Mouse (Mus musculus) hindbrain, embryonic 14.5 days (tissue): ENCODE results near the gene Tdrd1. TPM values are rescaled to one million over a fixed set of nuclear protein-coding genes. Genes with fewer than 3 reads are reported as not detected.
A peak's percentile ranks its signal among the peaks of the same experiment; 100 is the strongest.

ENCODE experiments used
- ATAC-seq: fragments of 200-750 bp; cut with Nextera tagmentation; 2 replicates; pipeline ENCODE4 v1.8.0; 2017; ENCODE audit warnings: moderate number of reproducible peaks, mild to moderate bottlenecking, moderate TSS enrichment, moderate library complexity; ENCODE audit not compliant: low FRiP score
- DNase-seq: peaks from one replicate; pipeline ENCODE4 v3.0.0-alpha.2; 2015; ENCODE audit warnings: low spot score
- H3K27ac ChIP-seq: fragments of 300-500 bp; sonication (generic); 2 replicates; pipeline ENCODE4 v1.5.1; 2014; ENCODE audit warnings: mild to moderate bottlenecking, moderate library complexity
- H3K27me3 ChIP-seq: fragments of 300-500 bp; sonication (generic); 2 replicates; pipeline ENCODE4 v1.6.1; 2014; ENCODE audit warnings: mild to moderate bottlenecking, low read length, mixed read lengths; ENCODE audit not compliant: control insufficient read depth, insufficient read depth
- H3K36me3 ChIP-seq: fragments of 300-500 bp; sonication (generic); replicated peaks from 2 replicates; pipeline ENCODE4 v1.6.1; 2014; ENCODE audit not compliant: control insufficient read depth, insufficient read depth
- H3K4me1 ChIP-seq: fragments of 300-500 bp; sonication (generic); replicated peaks from 2 replicates; pipeline ENCODE4 v1.6.1; 2014; ENCODE audit warnings: antibody characterized with exemption, low read length, mixed read lengths; ENCODE audit not compliant: control insufficient read depth, insufficient read depth
- H3K4me2 ChIP-seq: fragments of 300-500 bp; sonication (generic); replicated peaks from 2 replicates; pipeline ENCODE4 v1.6.1; 2014; ENCODE audit warnings: mild to moderate bottlenecking, moderate library complexity
- H3K4me3 ChIP-seq: fragments of 300-500 bp; sonication (generic); replicated peaks from 2 replicates; pipeline ENCODE4 v1.5.1; 2014; ENCODE audit warnings: mild to moderate bottlenecking, low read length
- H3K9ac ChIP-seq: fragments of 300-500 bp; sonication (generic); 2 replicates; pipeline ENCODE4 v1.6.1; 2014
- H3K9me3 ChIP-seq: fragments of 300-500 bp; sonication (generic); 2 replicates; pipeline ENCODE4 v1.6.1; 2016; ENCODE audit warnings: low read length; ENCODE audit not compliant: control insufficient read depth
- WGBS: fragments of 180-500 bp; shearing (Covaris S2); extraction: QIAGEN DNeasy Blood & Tissue Kit; methylation state at CpG from one replicate; pipeline ENCODE4 v1.1.7; 2014; 5-methylcytosine and 5-hydroxymethylcytosine counted together
- polyA plus RNA-seq: library from polyadenylated mRNA; unstranded; fragments of >200 nt; fragmentation: Nextera tagmentation; extraction: Ambion mirVana; gene quantifications from 2 replicates; pipeline ENCODE4 v1.2.1, GENCODE M21; 2014

Tdrd1 gene
- polyA plus RNA-seq, 1 experiment from 2014 or later: 1.3 TPM

DNA sequence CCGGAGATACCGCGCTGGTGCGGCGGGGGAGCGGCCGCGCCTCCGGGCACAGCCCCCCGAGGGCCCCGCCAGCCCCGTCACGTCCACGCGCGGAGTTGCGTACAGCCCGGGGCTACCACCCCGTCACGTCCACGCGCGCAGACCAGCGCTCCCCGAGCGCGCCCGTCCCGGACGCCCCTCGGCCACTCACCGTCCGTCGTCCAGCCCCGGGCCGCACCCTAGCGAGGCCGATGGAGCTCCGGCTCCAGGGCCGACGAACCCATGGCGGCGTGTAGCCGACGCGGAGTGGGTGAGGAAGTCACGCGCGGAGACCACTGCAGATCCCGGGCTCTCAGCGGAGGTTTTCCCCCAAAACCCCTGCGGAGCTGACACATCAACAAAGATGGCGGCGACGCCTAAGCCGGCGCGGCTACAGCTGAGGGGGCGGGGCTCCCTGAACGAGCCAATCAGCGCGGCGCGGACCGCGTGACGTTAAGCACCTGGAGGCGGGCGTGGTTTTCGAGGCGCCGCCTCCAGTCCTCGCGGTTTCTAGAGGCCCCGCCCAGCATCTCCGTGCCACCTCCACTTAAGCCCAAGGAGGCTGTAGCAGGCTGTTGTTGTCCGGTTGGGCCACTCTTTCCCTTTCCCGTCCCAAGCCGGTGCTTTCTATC, 4.1 kb upstream of the Tdrd1 start, which contains the start of gene Ccdc186:
TSS of gene Ccdc186 (minus strand) at position 393 of the 650 bp plus-strand sequence.
- Histone ChIP-seq H3K4me3 (peak within 1 kb of the TSS; percentile 94), H3K9ac (peak within 1 kb of the TSS; percentile 94), H3K27me3 (no peaks in the 10 kb centered on the region), H3K9me3 (no peaks in the 10 kb centered on the region), H3K4me1 (peaks cover 30% of the 10 kb centered on the region), H3K36me3 (no peaks in the 10 kb centered on the region), H3K27ac (peak within 1 kb of the TSS; percentile 89), H3K4me2 (peak within 1 kb of the TSS; percentile 87)
- DNase-seq (peak; percentile 98), ATAC-seq (peak; percentile 98)
- WGBS: under 1% methylated on average over 77 of the region's 79 CpGs

- 19% methylated on average over 10 of the region's 10 CpGs for WGBS
Observed at GRCm38 (mm10) chr19:56822448-56822836, 3.6 kb upstream of the Tdrd1 start.

GRCm38 (mm10) chr19:56828305-56828704, 2.3 kb downstream of the Tdrd1 start:
- Histone ChIP-seq H3K9ac (no peak overlapping the region), H3K27ac (no peak overlapping the region), H3K4me1 (no peaks in the 10 kb centered on the region), H3K4me2 (no peak overlapping the region), H3K27me3 (no peaks in the 10 kb centered on the region), H3K36me3 (no peaks in the 10 kb centered on the region), H3K9me3 (no peaks in the 10 kb centered on the region), H3K4me3 (no peak overlapping the region)
- 78% methylated on average over 11 of the region's 11 CpGs for WGBS
- ATAC-seq (no peak), DNase-seq (no peak)

More at GRCm38 (mm10) chr19:56822448-56822836, 3.6 kb upstream of the Tdrd1 start:
- Histone ChIP-seq H3K4me1 (peaks cover 25% of the 10 kb centered on the region), H3K9me3 (no peaks in the 10 kb centered on the region), H3K27ac (no peak overlapping the region), H3K36me3 (no peaks in the 10 kb centered on the region), H3K9ac (peak overlapping the region; percentile 94), H3K27me3 (no peaks in the 10 kb centered on the region), H3K4me3 (peak overlapping the region; percentile 94), H3K4me2 (peak overlapping the region; percentile 87)
- ATAC-seq (peak; percentile 47), DNase-seq (no peak)

DNA sequence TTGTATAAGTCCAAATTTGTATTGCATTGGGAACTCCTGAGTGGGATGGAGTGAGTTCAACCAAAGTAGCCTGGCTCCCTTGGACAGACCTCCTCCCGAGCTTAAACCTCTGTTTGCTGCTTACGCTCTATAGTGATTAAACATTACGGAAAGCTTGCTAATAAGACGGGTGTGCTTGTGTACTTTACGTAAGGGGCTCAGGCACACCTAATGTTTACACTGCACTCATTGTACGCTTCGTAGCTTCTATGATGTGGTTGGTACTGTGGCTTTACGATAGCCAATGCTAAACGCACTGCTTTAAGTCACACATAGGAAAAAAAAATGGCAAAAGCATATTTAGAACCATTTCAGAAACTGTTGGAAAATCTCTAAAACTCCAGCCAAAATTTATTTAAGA, 3.3 kb downstream of the Tdrd1 start:
- Histone ChIP-seq H3K27ac (no peak overlapping the region), H3K4me1 (no peaks in the 10 kb centered on the region), H3K4me2 (no peak overlapping the region), H3K27me3 (no peaks in the 10 kb centered on the region), H3K4me3 (no peak overlapping the region), H3K9ac (no peak overlapping the region), H3K36me3 (no peaks in the 10 kb centered on the region), H3K9me3 (no peaks in the 10 kb centered on the region)
- DNase-seq (no peak), ATAC-seq (no peak)
- WGBS: 90% methylated on average over 9 of the region's 9 CpGs

DNA sequence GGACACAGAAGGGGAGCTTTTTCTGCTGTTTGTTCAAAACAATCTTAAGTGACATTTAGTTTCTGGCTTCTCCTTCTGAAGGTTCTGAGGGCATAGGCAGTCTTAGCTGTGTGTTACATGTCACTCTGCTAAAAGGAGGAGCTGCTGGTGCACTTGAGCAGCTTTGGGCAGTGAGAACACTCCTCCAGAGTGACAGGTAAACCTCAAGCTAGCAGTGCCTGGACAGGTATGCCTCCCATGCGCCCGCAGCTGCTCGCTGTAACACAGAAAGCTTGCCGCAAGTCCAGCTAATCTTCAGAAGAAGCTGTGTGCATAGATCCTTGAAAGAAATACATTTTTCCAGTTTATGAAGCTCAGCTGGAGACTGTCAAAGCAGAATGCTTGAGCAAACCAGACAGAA, 4.2 kb downstream of the Tdrd1 start:
- Histone ChIP-seq H3K4me2 (no peak overlapping the region), H3K36me3 (no peaks in the 10 kb centered on the region), H3K4me1 (no peaks in the 10 kb centered on the region), H3K9ac (no peak overlapping the region), H3K27me3 (no peaks in the 10 kb centered on the region), H3K4me3 (no peak overlapping the region), H3K9me3 (no peaks in the 10 kb centered on the region), H3K27ac (no peak overlapping the region)
- WGBS: 84% methylated on average over 4 of the region's 4 CpGs
- ATAC-seq (no peak), DNase-seq (no peak)

DNA sequence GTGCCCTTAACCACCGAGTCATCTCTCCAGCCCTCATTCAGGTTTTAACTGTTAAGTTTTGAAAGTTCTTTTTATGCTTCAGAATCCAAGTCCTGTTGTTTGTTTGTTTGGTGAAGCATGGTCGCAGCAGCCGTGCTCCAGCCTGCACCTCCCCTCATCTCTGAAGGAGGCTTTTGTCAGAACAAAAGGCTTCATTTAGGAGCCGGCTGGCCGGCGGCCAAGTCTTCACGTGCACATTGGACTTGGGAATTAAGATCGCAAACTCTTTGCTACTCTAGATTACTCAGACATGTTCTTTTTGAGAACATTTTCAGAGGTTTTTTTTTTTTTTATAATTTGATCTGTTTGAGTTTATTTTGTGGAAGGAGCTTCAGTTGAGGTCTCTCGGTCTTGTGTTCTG, 9.3 kb downstream of the Tdrd1 start:
- no peaks in the 10 kb centered on the region for H3K36me3 ChIP-seq
- no peak overlapping the region for H3K4me3 ChIP-seq
- no peaks in the 10 kb centered on the region for H3K27me3 ChIP-seq
- peak; percentile 65 for DNase-seq
- no peaks in the 10 kb centered on the region for H3K9me3 ChIP-seq
- ATAC-seq: no peak
- 37% methylated on average over 9 of the region's 9 CpGs for whole genome bisulfite sequencing
- no peaks in the 10 kb centered on the region for H3K4me1 ChIP-seq
- H3K9ac ChIP-seq: no peak overlapping the region
- no peak overlapping the region for H3K4me2 ChIP-seq
- no peak overlapping the region for H3K27ac ChIP-seq

- no peaks in the 10 kb centered on the region for H3K4me1 ChIP-seq
- H3K9ac ChIP-seq: no peak overlapping the region
- H3K4me3 ChIP-seq: no peak overlapping the region
- no peaks in the 10 kb centered on the region for H3K27me3 ChIP-seq
- no peaks in the 10 kb centered on the region for H3K36me3 ChIP-seq
- no peaks in the 10 kb centered on the region for H3K9me3 ChIP-seq
- ATAC-seq (no peak), DNase-seq (no peak)
- 67% methylated on average over 17 of the region's 17 CpGs for WGBS
- no peak overlapping the region for H3K27ac ChIP-seq
- H3K4me2 ChIP-seq: no peak overlapping the region
Observed at GRCm38 (mm10) chr19:56838942-56839706, 13.1 kb downstream of the Tdrd1 start.

DNA sequence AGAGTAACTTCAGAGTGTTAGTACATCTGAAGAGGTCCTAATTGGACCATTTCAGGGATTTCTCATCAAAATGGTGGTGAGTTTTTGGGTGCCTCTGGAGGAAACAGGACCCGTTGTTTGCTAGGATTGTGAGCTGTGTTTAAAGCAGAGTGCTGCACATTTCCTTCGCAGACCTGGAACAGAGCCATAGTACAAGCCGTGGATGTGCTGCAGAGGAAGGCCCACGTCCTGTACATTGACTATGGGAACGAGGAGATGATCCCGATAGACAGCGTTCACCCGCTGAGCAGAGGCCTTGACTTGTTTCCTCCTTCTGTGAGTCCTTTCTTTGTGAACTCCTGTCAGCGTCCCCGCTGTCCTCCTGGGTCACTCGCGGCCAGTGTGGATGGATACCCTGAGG, 17.0 kb downstream of the Tdrd1 start:
- 81% methylated on average over 12 of the region's 12 CpGs for WGBS
- no peaks in the 10 kb centered on the region for H3K27me3 ChIP-seq
- no peak overlapping the region for H3K9ac ChIP-seq
- no peaks in the 10 kb centered on the region for H3K9me3 ChIP-seq
- H3K36me3 ChIP-seq: no peaks in the 10 kb centered on the region
- H3K4me2 ChIP-seq: no peak overlapping the region
- no peak for ATAC-seq
- DNase-seq: no peak
- H3K4me3 ChIP-seq: no peak overlapping the region
- no peak overlapping the region for H3K27ac ChIP-seq
- H3K4me1 ChIP-seq: no peaks in the 10 kb centered on the region

GRCm38 (mm10) chr19:56852590-56852989, 26.6 kb downstream of the Tdrd1 start:
- H3K27me3 ChIP-seq: no peaks in the 10 kb centered on the region
- no peak overlapping the region for H3K4me3 ChIP-seq
- no peak overlapping the region for H3K4me2 ChIP-seq
- H3K36me3 ChIP-seq: no peaks in the 10 kb centered on the region
- ATAC-seq (no peak), DNase-seq (no peak)
- H3K27ac ChIP-seq: no peak overlapping the region
- H3K4me1 ChIP-seq: no peaks in the 10 kb centered on the region
- no peak overlapping the region for H3K9ac ChIP-seq
- no peaks in the 10 kb centered on the region for H3K9me3 ChIP-seq
